Mouse (Mus musculus) spleen, adult 10 weeks (tissue): ENCODE results near the gene Olfr403. TPM values are rescaled to one million over a fixed set of nuclear protein-coding genes. Genes with fewer than 3 reads are reported as not detected.

Experiments
- polyA plus RNA-seq: library from polyadenylated mRNA; stranded (reverse); fragments of 350-450 nt; fragmentation: Illumina TruSeq; extraction: RNeasy Lipid Tissue Mini Kit (QIAGEN cat#74804); gene quantifications from one replicate; pipeline ENCODE4 v1.2.3, GENCODE M21; 2015; ENCODE audit warnings: low replicate concordance; ENCODE audit not compliant: insufficient read depth

The Olfr403 gene
- not detected for polyA plus RNA-seq

DNA sequence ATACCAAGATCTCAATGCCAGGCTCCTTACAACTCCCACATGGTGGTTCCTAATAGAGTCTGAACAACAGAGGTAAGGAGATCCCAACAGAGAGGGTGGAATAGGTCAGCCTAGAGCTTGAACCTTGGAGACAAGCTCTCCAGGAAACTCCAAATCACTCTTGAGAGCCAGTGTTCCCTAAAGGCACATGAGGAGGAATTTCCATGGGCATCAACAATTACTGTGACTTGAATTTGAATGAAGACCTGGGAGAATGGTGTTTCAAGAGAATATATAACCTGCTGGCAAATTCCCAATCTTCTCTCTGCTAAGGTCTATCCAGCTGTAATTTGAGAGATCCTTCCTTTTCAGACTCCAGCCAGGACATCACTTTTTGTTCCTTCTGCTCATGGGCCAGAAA lies at the start of gene Olfr403:
Olfr403 (plus strand) TSS at position 301 of the 400 bp plus-strand sequence.

GRCm38 (mm10) chr11:74153229-74153628 lies 32.8 kb upstream of the Olfr403 start, which contains the start of gene Olfr402:
Olfr402 (plus strand) TSS chr11:74153529.

GRCm38 (mm10) chr11:74211279-74211678 lies 25.2 kb downstream of the Olfr403 start, which contains the start of gene Olfr43:
Olfr43 (minus strand) TSS chr11:74211379.

Other genes with a start within 250 kb of the Olfr403 start
- gene Olfr23, start 249.6 kb upstream of the Olfr403 start, polyA plus RNA-seq = not detected
- gene Olfr397, start 225.4 kb upstream of the Olfr403 start, polyA plus RNA-seq = not detected
- not detected for gene Olfr398, start 195.8 kb upstream of the Olfr403 start, polyA plus RNA-seq
- gene Olfr139, start 129.7 kb upstream of the Olfr403 start, polyA plus RNA-seq = not detected
- gene Olfr399, start 129.6 kb upstream of the Olfr403 start, polyA plus RNA-seq = not detected
- not detected for gene Zfp616, start 116.3 kb upstream of the Olfr403 start, polyA plus RNA-seq
- gene Olfr401, start 72.5 kb upstream of the Olfr403 start, polyA plus RNA-seq = not detected
- gene Olfr402, start 32.7 kb upstream of the Olfr403 start, polyA plus RNA-seq = not detected
- gene Olfr43, start 25.1 kb downstream of the Olfr403 start, polyA plus RNA-seq = not detected
- gene Olfr406, start 73.6 kb downstream of the Olfr403 start, polyA plus RNA-seq = not detected
- gene Olfr59, start 97.5 kb downstream of the Olfr403 start, polyA plus RNA-seq = not detected
- not detected for gene Olfr410, start 151.8 kb downstream of the Olfr403 start, polyA plus RNA-seq
- gene Olfr411, start 166.4 kb downstream of the Olfr403 start, polyA plus RNA-seq = not detected
- not detected for gene Olfr412, start 175.8 kb downstream of the Olfr403 start, polyA plus RNA-seq